Comparison of ENCODE assay signal across 17 mouse cellular contexts in the genomic region with DNA sequence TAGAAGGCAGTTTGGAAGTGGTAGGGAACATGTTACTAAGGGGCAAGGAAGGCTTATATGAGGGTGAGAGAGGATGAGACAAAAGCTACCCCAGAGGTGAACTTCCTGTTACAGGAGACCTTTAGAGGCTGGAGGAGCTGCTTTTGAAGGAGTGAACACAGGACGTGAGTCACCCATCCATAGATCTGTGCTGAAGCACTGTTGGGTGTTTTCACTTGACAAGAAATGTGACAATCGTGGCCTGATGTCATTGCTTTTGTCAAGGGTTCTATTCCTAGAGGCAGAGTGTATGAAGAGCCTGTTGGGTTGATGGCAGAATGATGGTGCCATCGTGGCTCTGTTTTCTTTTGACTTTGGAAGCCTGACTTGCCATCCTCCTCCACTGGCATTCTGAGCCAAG. TPM values are rescaled to one million over a fixed set of nuclear protein-coding genes. Genes with fewer than 3 reads are reported as not detected.
"Had no signal": no experiment of that assay in that cellular context is flagged by ENCODE, and none has a peak within 500 bp of the region (broad histone marks: within the 10 kb centered on the region; RNA-seq: fewer than 3 reads in every experiment).

No protein-coding gene starts in this region.

- H3K4me3 ChIP-seq: megakaryocyte, embryonic 14.5 days; midbrain, embryonic 12.5 days; neural tube, embryonic 12.5 days; stomach, embryonic 15.5 days had no signal

- DNase-seq: kidney, adult 9 months; kidney, postnatal 36 days; layer of hippocampus, adult 9-11 months; layer of hippocampus, postnatal 36 days; left cerebral cortex, postnatal 4 days; lung, embryonic 14.5 days; lung, postnatal 10 days; right cerebral cortex, postnatal 14 days; thymus, postnatal 4 days had no signal

- H3K27me3 ChIP-seq: megakaryocyte, embryonic 14.5 days; midbrain, embryonic 12.5 days; neural tube, embryonic 12.5 days; stomach, embryonic 15.5 days had no signal

- H3K4me1 ChIP-seq: midbrain, embryonic 12.5 days; neural tube, embryonic 12.5 days; stomach, embryonic 15.5 days had no signal

- H3K27ac ChIP-seq: kidney, postnatal 0 days; macrophage; midbrain, embryonic 12.5 days; neural tube, embryonic 12.5 days; stomach, embryonic 15.5 days had no signal

- H3K36me3 ChIP-seq: stomach, embryonic 15.5 days had no signal

RNA-seq across cellular contexts. Expression of gene Ctrl, which starts 14.3 kb away (rescaled TPM):
- polyA plus RNA-seq: macrophage had no signal

RNA-seq across cellular contexts. Expression of gene Nrn1l, which starts 26.0 kb away (rescaled TPM):
- polyA plus RNA-seq: liver, embryonic 11.5 days; liver, embryonic 16.5 days; lung, embryonic 14.5 days; macrophage; neural tube, embryonic 12.5 days had no signal
